Mouse (Mus musculus): Measurements from ENCODE around the gene Gna14. TPM values are rescaled to one million over a fixed set of nuclear protein-coding genes. Genes with fewer than 3 reads are reported as not detected.

Gene Gna14
- under 1 TPM; 0.46 to 0.91 TPM for total RNA-seq (2021)
- long read RNA-seq, experiment 1 = 0 reads
- long read RNA-seq, experiment 2, partial matches to known transcripts = 0 of 1 reads
- long read RNA-seq, experiment 2, other reads (novel, unspliced or antisense) = 0 of 1 reads

DNA sequence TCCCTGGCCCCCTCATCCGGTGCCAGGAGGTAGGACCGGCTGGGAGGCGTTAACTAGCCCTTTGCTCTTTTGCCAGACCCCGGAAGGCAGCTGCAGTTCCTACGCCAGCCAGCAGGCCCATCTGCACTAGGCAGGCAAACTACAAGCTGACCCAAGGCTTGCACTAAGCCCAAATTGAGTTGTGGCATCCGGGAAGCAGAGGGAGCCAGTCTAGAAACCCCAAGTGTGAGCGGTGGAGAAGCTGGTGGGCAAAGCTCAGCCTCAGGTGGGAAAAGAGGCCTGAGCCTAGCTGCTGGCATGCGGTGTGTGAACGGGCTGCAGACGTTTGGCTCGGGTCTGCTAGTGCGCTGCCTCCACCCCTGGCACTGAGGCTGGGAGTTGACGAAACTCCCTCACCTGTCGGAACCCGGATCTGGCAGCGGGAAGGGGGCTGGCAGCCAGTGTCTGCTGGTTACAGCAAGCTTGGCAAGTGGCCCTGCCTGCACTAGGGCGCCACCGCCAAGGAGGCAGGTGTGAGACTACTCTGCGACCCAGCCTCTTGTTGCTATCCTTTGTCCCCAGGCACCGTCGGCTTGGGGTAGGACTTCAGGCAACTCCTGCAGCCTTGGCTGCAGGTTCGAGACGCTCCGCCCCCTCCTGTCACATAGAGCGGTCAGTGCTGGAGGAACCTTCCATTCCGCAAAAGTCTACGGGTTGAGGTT, at the start of gene Gna14:
Gene Gna14 (plus strand): TSS at position 232 of the 701 bp plus-strand sequence.
- DNase-seq = peak; percentile 52 to 54
- intact Hi-C loops (cut with DNase I) = loop anchor here (10.0 kb wide), 1 partner anchor 159 kb away; no protein-coding TSS in a partner anchor

DNA sequence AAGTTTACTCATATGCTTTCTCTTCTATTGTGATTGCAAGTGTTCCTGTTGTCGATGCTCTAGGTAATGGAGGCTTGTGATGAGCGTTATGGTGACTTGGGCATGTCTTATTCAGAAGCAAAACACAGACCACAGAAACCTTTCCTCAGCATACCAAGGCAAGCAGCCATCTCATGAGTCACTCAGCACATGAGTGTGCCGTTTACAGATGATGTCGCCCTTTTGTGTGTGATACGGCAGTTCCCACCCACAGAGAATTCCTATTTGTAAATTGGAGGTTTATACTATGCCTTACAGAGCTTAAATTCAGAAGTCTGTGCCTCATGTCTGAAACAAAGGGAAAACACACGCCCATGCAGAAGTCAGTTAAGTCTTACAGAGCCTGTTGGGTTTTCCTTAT, 49.0 kb upstream of the Gna14 start:
- DNase-seq = no peak
- intact Hi-C loops (cut with DNase I) = no loop called here

DNA sequence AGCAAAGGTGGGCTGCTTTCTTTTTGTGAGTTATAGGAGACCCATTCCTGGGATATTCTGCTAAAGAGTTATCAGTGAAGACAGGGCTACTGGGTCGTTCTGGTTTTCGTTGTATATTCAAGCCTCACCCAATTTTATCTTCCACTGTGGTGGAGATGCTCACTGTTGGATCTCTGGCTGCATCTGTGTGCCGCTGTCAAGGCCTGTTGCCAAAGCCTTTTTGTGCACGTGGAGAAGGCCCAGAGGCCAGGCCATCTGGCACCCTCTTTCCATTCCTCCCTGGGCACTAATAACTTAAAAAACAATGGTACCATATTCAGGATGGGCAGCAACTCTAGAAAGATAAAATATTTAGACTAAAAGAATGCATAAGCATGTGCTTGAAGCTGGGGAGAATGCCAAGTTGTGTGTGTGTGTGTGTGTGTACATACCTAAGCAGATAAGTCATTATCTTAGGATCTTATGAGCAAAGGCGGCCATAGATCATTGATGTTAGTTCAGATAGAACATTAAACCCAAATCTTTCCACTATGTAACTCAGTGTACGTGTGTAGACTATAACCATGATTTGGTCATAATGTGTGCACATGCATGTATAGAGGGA, 45.3 kb upstream of the Gna14 start:
- intact Hi-C loops (cut with DNase I) = no loop called here
- DNase-seq = no peak

DNA sequence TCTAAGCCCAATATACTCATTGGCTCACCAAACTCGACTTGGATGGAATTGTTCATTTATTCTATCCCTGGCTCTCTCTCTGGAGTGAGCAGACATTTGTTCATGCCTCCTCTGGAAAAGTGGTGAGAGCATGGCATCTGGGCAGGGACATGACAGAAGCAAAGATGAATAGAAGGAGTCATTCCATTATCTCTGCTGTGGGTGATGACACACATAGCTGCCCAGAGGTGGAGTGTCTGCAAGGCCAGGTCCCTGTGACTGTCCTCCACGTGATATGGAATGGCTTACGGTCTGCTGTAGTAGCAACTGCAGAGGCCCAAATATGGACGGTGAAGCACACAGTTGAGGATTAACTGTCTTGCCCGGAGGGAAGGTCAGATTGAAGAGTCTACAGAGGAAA, 41.2 kb upstream of the Gna14 start:
- intact Hi-C loops (cut with DNase I) = no loop called here
- no peak for DNase-seq

DNA sequence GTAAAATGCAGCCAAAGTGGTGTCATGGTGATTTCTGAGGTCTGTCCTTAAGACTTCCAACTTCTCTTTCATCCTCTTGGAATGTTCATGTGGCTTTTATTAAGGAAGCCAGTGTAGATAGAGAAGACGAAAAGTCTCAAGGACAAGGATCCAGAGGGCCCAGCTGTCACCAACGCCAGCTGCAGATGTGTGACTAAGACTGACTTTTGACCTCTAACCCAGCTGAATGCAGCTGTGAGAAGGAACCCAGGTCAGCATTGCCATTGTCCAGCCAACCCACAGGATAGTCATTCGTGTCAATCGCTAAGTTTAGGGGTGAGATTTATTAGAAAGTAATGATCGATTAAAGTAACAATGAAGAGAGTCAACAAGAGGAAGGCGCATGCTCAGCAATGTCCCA, 32.5 kb upstream of the Gna14 start:
- intact Hi-C loops (cut with DNase I) = no loop called here

DNA sequence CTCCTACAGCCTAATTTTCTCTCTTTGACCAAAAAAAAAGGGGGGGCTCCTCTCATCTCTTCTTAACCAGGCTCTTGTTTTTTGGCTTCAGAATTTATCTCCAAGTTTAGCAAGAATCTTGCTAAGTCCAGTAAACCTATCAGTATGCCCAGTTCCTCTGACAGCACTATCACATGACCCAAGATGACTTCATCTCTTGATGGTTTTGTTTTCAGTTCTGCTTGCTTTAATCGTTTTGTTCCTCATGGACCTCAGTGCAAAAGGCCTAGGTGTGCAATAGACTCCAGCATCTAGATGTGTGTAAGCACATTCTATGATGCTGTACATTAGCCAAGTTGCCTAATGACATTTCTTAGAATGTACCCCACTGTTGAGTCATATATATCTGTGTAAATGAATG, 27.8 kb upstream of the Gna14 start:
- intact Hi-C loops (cut with DNase I) = no loop called here
- no peak for DNase-seq

More for the DNA sequence above, 32.5 kb upstream of the Gna14 start:
- DNase-seq = no peak

DNA sequence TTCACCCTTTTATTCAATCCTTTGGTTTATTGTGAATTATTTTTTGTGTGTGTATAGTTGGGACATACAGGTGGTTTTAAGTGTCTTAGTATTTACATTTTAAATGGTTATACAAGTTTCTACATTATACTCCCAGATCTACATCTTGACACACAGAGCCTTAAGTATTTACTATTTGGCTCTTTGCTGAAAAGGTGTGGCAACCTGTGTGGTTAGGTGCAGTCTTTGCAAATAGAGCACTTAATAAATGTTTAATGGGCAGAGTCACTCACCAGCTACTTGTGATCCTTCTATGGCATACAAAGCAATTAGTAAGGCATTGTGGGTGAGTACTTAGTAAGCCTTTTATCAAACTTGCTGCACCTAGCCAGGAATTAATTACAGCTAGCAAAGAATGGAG, 24.3 kb upstream of the Gna14 start:
- intact Hi-C loops (cut with DNase I) = no loop called here
- DNase-seq = no peak

DNA sequence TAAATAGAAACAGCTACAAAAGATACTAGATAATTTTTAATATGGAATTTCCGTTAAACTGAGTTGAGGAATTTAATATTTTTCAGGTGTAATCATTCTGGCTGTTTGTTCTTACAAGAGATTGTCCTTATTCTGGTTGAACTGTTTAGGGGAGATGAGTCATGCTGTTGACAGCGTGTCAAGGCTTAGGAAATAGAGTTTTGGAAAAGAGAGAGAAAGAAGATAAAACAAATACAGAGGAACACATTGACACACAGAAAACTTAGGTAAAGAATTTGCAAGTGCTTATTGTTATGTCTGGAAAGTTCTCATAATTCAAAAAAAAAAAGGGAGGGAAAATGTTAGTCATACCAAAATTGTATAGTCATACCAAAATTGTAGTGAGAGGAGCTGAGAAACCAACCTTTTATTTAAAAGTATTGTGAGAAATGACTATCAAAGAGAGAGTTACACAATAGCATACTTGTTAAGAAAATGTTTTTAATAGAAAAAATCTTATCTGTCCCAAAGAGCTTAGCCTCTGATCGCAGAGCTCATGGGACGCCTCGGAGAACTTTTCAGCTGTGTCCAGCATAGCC, 17.4 kb upstream of the Gna14 start:
- DNase-seq = no peak
- intact Hi-C loops (cut with DNase I) = no loop called here

DNA sequence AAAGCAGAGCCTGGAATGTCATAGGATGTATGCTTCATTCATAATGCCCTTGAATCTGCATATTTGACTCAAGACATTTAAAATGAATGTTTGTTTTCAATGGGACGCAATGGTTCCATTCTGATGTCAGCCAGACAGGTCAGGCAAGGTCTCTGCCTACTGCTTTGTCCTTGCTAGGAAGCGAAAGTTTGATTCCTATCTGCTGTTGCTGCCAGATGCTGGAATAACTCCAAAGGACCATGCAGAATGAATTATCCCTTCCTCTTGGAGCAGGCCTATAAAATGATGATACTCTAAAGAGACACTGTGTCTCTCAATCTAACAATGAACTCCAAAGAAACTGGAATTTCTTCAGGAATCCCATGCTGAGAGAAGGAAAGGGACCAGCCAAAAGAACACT, 10.0 kb upstream of the Gna14 start:
- intact Hi-C loops (cut with DNase I) = no loop called here
- DNase-seq = no peak

DNA sequence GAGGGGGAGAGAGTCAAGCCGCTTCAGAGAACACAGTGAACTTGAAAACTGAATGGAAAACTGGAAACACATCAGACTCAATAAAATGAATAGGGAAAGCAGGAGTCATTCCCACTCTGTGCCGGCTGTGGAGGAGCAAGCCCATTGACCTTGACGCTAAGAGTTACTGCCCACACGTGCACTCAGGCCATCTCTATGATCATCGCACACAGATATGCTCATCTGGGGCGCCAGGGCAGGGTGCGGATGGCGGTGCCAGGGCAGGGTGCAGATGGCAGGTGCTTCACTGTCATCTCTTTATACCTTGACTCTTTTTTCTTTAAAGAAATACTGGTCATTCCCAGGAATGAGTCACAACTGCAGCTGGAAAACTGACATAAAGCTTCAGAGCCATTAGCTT, 4.2 kb upstream of the Gna14 start:
- intact Hi-C loops (cut with DNase I) = loop anchor here (10.0 kb wide), 1 partner anchor 163 kb away; no protein-coding TSS in a partner anchor
- no peak for DNase-seq

DNA sequence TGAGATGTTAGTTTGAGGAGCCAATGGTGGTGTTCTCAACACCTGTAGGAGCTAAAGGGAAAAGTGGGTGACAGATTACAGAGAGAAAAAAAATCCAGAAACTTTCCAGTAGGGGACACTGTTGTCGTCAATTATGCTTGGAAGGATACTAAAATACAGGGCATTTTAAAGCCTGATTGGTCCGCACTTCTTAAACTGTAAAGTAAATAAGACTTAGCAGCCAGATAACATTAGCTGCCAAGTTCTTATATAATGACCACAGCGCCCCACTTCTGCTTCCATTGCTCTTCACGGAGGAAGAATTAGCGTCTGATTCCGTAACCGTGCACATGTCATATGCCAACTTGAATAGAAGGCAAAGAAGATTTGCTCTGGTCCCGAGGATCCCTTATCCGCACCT, 683 bp upstream of the Gna14 start:
- intact Hi-C loops (cut with DNase I) = loop anchor here (10.0 kb wide), 1 partner anchor 160 kb away; no protein-coding TSS in a partner anchor
- DNase-seq = no peak

DNA sequence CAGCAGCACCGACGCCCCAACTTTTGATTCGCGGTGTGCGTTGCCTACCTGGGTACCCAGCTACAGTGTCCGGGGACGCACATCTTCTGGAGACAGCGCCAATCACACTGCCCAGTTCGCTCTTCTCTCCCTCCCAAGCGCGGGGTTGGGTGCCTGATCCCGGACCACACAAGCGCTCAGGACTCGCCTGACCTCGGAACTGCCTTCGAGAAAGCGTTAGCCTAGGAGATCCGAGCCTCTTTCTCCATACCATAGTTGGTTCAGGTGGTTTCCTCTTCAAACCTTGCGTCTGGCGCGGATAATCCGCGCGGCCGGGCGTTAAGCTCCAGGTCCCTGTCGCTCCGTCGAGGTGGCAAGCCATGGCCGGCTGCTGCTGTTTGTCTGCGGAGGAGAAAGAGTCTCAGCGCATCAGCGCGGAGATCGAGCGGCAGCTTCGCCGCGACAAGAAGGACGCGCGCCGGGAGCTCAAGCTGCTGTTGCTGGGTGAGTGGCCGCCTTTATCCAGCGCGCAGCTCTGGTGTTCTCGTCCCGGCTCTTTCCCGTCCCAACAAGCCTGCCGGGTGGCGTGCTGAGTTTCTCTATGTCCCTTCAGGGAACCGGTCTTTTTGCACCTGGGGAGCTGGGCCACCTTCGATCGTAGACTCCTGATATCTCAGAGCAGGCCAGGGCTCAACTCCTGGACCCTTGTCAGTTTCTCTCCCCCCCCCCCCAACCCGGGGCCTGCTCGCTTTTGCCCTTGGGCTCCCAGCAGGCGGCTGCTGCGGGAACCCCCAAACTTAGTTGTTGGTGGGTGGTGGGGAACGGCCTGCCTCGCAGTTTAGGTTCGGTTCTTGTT, 990 bp downstream of the Gna14 start:
- intact Hi-C loops (cut with DNase I) = loop anchor here (10.0 kb wide), 1 partner anchor 158 kb away; no protein-coding TSS in a partner anchor
- no peak for DNase-seq

DNA sequence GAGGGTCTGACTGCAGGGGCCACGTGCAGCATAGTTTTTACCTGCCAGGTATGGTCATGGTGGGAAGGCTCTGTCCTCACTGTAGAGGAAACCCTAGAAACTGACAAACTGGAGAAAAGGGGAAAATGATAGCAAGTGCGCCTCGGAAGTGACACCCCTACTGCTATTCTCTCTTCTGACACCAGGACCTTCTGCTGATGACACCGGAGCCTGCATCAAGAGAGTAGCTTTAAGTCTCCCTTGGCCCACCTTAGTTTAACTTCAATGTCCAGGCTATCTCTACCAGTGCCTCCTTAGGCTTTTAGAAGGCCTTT, 1.6 kb downstream of the Gna14 start:
- intact Hi-C loops (cut with DNase I) = loop anchor here (10.0 kb wide), 1 partner anchor 158 kb away; no protein-coding TSS in a partner anchor
- DNase-seq = no peak

DNA sequence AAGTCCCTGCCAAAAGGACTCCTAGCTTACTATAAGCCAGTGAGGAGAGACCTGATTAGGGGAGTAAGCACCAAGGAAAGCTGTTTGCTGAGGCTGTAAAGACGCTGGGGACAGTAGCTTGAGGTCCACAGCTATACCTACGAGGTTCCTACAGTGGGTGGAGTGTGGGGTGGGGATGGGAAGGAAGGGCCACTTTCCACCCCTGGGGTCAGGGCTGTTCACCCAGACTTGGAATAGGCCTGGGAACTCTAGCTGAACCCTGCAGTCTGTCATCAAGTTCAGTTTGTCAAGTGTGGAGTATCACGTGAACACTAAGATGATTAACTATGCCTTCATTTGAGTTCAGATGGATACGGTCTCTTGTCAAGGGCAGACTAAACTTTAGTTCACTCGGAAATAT, 2.3 kb downstream of the Gna14 start:
- intact Hi-C loops (cut with DNase I) = loop anchor here (10.0 kb wide), 1 partner anchor 157 kb away; no protein-coding TSS in a partner anchor
- no peak for DNase-seq

DNA sequence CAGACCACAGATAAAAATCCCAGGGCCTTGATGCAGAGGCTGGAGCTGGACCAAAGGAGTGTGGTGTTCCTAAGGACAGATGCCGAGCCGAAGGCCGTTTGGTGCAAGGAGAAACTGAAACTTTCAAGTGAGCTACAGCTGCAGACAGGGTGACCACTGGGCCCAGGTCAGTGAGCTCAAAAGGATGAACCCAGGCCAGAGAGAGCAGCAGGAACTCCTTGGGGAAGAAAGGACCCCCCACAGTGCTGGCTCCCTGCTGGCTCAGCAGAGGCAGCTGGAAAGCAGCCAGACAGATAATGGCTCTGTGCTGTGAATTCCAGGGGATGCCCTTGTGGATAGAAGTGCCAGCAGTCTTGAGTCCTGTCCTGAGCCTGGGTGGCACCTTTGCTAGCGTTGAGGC, 3.7 kb downstream of the Gna14 start:
- intact Hi-C loops (cut with DNase I) = loop anchor here (10.0 kb wide), 1 partner anchor 156 kb away; no protein-coding TSS in a partner anchor
- DNase-seq = no peak

DNA sequence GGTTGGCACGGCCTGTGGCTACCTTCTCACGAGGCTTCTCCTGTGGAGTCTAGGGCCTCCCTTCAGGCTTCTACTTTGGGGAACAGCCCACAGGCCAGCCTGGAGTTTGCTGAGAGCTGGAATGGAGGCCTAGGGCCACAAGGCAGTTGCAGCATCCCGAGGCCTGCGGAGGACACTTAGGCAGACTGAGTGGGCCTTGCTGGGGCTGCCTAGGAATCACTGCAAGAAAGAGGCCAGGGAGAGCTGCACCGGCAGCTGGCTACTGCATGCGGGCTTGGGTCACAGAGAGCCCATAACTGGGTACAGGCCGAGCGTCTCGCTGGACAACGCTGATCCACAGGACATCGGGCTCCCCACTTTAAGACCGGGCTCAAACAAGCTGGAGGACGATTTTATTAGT, 4.3 kb downstream of the Gna14 start:
- intact Hi-C loops (cut with DNase I) = loop anchor here (10.0 kb wide), 1 partner anchor 155 kb away; no protein-coding TSS in a partner anchor
- no peak for DNase-seq

DNA sequence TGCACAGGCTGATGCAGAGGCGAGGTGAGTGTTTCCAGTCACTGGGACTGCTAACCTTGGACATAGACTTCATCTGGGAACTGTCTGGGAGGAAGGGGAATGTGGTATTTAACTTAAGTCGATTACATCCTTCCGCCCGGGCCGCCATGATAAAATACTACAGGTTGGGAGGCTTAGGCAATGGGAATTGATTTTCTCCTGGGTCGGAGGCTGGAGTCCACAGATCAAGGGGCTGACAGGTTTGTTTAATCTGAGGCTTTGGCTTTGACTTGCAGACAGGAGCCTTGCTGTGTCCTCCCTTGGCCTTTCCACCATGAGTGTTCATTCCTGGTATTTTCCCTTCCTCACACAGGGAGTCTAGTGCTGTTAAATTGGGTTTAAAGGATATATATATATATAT, 5.8 kb downstream of the Gna14 start:
- intact Hi-C loops (cut with DNase I) = no loop called here
- DNase-seq = no peak

DNA sequence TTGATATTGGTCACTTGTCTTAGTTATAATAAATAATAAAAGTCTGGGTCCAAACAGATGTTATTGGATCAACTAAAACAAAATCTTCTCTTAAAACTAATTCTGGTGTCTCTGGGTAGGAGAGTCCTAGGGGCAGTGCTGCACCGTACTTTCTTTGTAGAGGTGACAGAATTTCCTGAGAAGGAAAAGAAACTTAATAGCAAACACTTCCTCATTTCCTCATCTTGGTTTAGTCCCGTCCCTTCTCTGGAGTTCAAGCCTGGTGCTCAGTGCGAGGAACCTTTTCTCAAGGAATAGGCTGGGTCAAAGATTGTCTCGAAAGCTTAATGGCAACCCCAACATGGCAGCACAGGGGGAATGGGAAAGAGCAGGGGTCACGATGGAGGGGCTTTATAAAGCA, 7.8 kb downstream of the Gna14 start:
- intact Hi-C loops (cut with DNase I) = no loop called here
- DNase-seq = no peak

DNA sequence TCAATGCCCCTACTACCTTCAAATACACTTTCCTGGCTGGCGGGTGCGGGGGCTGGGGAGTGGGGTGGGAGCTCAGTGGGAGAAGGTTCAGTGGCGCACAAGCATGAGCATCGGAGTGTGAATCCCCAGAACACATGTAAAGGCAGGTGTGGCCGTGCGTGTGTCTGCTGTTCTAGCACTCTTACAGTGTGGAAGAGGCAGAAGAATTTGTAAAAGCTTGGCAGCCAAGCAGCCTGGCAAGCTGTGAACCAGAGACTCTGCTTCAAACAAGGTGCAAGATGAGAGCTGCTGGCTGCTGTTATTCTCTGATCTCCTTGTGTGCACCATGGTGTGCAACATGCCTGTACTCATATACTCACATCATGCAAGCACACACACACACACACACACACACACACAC, 11.1 kb downstream of the Gna14 start:
- intact Hi-C loops (cut with DNase I) = no loop called here
- no peak for DNase-seq

DNA sequence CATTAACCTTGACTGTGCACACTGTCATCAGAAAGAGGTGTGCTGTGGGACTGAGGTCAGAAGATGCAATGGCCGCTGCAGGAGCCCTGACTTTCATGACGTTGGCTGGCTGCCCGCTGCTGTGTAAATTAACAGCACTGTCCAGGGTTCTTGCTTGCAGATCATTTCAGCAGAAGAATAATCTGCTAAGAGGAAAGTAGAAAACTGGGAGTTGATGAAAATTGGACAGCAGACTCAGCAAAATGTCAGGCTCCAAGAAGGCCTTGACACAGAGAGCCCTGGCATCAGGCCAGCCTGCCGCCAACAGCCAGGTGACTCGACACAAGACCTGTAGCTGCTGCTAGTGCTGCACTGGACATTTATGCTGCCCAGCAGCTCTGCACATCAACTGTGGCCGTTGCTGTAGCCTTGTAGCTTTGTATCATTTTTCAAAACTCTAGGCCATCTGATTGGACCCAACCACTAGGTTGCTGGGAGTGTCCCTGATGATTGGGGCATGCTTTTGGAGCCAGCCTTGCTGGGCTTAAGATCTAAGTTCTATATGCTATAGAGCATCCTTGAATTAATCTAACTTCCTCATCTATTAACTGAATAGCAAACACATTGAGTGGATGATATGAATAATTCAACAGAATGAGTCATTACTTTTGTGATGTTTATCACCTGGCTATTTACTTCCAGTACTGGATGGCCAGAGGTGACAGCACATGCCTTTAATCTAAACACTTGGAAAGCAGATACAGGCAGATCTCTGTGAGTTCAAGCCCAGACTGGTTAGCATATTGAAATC, 12.5 kb downstream of the Gna14 start:
- no peak for DNase-seq
- intact Hi-C loops (cut with DNase I) = no loop called here

Data from gastrocnemius, postnatal 36 days (tissue).